Mouse (Mus musculus) midbrain, embryonic 12.5 days (tissue): Measurements from ENCODE around the gene Ctsf. TPM values are rescaled to one million over a fixed set of nuclear protein-coding genes. Genes with fewer than 3 reads are reported as not detected.
A peak's percentile ranks its signal among the peaks of the same experiment; 100 is the strongest.

Experiments used
- ATAC-seq: fragments of 200-750 bp; cut with Nextera tagmentation; 2 replicates; pipeline ENCODE4 v1.8.0; 2017; ENCODE audit warnings: low read depth, moderate TSS enrichment, moderate library complexity; ENCODE audit not compliant: low FRiP score
- H3K27ac ChIP-seq: fragments of 300-500 bp; sonication (generic); replicated peaks from 2 replicates; pipeline ENCODE4 v1.5.1; 2016; ENCODE audit warnings: mild to moderate bottlenecking
- H3K27me3 ChIP-seq: fragments of 300-500 bp; sonication (generic); 2 replicates; pipeline ENCODE4 v1.6.1; 2016; ENCODE audit warnings: mild to moderate bottlenecking
- H3K36me3 ChIP-seq: fragments of 300-500 bp; sonication (generic); 2 replicates; pipeline ENCODE4 v1.6.1; 2016
- H3K4me1 ChIP-seq: fragments of 300-500 bp; sonication (generic); 2 replicates; pipeline ENCODE4 v1.6.1; 2016
- H3K4me2 ChIP-seq: fragments of 300-500 bp; sonication (generic); replicated peaks from 2 replicates; pipeline ENCODE4 v1.6.1; 2016; ENCODE audit warnings: mild to moderate bottlenecking, moderate library complexity
- H3K4me3 ChIP-seq: fragments of 300-500 bp; sonication (generic); 2 replicates; pipeline ENCODE4 v1.5.1; 2016; ENCODE audit warnings: mild to moderate bottlenecking
- H3K9ac ChIP-seq: fragments of 300-500 bp; sonication (generic); replicated peaks from 2 replicates; pipeline ENCODE4 v1.6.1; 2016; ENCODE audit warnings: mild to moderate bottlenecking, moderate library complexity
- H3K9me3 ChIP-seq: fragments of 300-500 bp; sonication (generic); 2 replicates; pipeline ENCODE4 v1.6.1; 2016; ENCODE audit warnings: mild to moderate bottlenecking
- WGBS: fragments of 180-500 bp; shearing (Covaris S2); methylation state at CpG from one replicate; pipeline ENCODE4 v1.1.7; 2016; 5-methylcytosine and 5-hydroxymethylcytosine counted together
- polyA plus RNA-seq: library from polyadenylated mRNA; unstranded; fragments of >200 nt; fragmentation: Nextera tagmentation; extraction: Ambion mirVana; gene quantifications from 2 replicates; pipeline ENCODE4 v1.2.1, GENCODE M21; 2016

Ctsf gene
- polyA plus RNA-seq, 1 experiment from 2014 or later, result 51.7 TPM

DNA sequence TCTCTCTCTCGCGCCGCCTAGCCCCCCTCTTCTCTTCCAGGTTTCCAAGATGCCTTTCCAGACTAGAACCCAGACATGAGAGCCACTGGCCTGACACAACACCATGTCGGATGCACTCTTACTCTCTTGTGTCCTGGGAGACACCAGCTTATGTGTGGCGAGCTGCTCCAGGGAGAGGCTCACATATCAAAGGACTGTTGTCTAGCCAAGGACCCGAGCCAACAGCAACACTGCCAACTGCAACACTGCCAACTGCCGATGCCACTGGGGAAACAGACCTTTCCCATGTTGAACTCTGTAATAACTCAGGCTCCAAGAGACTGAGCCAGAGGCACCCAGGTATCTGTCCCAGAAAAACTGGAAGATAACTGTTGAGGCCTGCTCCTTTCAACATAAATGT, 25.8 kb upstream of the Ctsf start:
- Histone ChIP-seq H3K27me3 (no peaks in the 10 kb centered on the region), H3K27ac (no peak overlapping the region), H3K36me3 (peaks cover 24% of the 10 kb centered on the region), H3K4me1 (peaks cover 8% of the 10 kb centered on the region), H3K9ac (no peak overlapping the region), H3K4me2 (no peak overlapping the region), H3K4me3 (no peak overlapping the region), H3K9me3 (no peaks in the 10 kb centered on the region)
- no peak for ATAC-seq
- 72% methylated on average over 7 of the region's 7 CpGs for WGBS

DNA sequence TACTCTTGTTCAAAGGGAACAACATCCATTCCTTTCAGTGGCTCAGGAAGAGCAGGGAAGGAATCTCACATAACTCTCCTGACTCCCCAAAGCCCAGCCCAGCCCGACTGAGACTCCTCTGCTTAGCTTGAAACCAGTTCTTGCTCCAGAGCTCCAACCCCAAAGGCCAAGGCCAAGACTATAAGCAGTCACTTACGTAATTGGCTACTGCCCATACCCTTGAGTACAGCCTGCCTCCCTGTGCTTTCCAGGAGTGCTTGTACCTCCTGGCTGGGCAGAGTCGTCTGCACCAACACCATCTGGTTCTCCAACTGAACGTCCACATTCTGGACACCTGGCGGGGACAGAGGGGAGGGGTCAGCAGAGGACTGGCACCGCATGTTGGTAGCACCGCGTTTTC, 21.0 kb upstream of the Ctsf start:
- Histone ChIP-seq H3K9ac (no peak overlapping the region), H3K27ac (no peak overlapping the region), H3K4me1 (peaks cover 21% of the 10 kb centered on the region), H3K36me3 (peaks cover 9% of the 10 kb centered on the region; the same call in 1 of the 2 replicates), H3K4me3 (no peak overlapping the region), H3K27me3 (no peaks in the 10 kb centered on the region), H3K9me3 (no peaks in the 10 kb centered on the region), H3K4me2 (no peak overlapping the region)
- WGBS, result 88% methylated on average over 8 of the region's 8 CpGs
- ATAC-seq, result no peak

DNA sequence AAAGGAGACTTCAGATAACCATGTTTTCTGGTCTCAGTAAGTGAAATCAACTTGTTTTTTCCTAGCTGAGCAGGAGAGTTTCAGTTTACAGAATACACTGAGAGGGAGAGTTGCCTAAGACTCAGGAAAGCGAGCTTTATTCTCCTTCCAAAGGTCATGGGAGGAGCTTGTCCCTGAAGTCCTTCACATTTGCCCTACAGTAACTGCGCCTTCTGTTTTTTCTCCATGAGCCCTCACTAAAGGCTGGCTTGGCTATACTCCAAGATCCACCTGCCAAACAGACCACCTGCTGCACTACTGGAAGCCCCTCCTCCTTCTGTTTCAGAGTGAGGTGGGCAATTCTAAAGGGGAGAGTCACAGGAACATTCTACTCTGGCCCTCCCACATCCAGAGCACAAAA, 18.8 kb upstream of the Ctsf start:
- Histone ChIP-seq H3K27ac (no peak overlapping the region), H3K9ac (no peak overlapping the region), H3K4me3 (no peak overlapping the region), H3K36me3 (peaks cover 9% of the 10 kb centered on the region; the same call in 1 of the 2 replicates), H3K4me2 (no peak overlapping the region), H3K9me3 (no peaks in the 10 kb centered on the region), H3K4me1 (peaks cover 27% of the 10 kb centered on the region), H3K27me3 (peaks cover 17% of the 10 kb centered on the region)
- 87% methylated on average over 2 of the region's 2 CpGs for WGBS
- ATAC-seq, result no peak

DNA sequence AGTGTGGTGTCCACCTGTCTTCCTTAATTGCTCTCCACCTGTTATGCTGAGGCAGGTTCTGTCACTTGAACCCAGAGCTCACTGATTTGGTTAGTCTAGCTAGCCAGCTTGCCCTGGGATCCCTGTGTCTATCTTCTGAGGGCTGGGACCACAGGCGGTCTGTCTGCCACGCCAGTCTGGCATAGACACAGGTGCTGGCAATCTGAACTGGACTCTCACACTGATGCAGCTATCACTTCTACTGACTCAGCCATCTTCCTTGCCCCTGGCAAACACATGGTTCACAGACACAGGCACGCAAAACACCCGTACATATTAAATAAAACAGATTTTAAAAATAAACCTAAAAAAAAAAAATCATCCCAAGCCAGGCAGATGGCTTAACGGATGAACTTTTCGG, 17.9 kb upstream of the Ctsf start:
- WGBS, result 91% methylated on average over 6 of the region's 6 CpGs
- Histone ChIP-seq H3K36me3 (peaks cover 9% of the 10 kb centered on the region; the same call in 1 of the 2 replicates), H3K9me3 (no peaks in the 10 kb centered on the region), H3K4me2 (no peak overlapping the region), H3K27me3 (peaks cover 27% of the 10 kb centered on the region), H3K9ac (no peak overlapping the region), H3K27ac (no peak overlapping the region), H3K4me1 (peaks cover 26% of the 10 kb centered on the region), H3K4me3 (no peak overlapping the region)
- no peak for ATAC-seq

DNA sequence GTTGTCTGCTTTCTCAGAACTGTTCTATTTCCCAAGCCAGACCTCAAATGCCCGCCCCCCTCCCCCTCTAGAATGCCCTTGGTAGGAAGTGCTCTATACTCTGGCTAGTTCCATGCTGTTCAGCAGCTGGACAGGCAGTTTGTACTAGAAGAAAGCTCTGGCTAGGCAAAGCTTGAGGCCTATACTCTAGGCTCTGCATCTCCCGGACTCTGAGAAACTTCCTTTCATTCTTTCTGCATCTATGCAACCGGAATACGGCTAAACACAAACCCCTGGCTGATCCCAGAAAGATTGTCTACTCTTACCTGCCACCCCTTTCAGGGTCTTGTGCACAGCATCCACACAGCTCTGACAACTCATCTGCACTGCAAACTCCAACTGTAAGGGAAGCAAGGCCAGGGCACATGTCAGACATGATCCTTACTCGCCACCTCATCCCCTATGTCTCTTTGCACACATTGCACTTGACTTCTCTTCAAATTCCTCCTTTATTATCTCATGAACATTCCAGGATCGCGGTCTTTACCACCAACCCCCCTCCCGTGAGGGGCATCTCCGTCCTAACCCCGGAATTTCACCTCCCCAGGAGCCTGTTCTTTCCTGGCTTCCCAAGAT, 16.3 kb upstream of the Ctsf start:
- Histone ChIP-seq H3K9me3 (no peaks in the 10 kb centered on the region), H3K9ac (peak overlapping the region; percentile 73), H3K27ac (no peak overlapping the region; the same call in 1 of the 2 replicates), H3K36me3 (no peaks in the 10 kb centered on the region), H3K4me3 (peak overlapping the region; percentile 62), H3K27me3 (peaks cover 31% of the 10 kb centered on the region), H3K4me2 (peak overlapping the region; percentile 97), H3K4me1 (peaks cover 19% of the 10 kb centered on the region)
- peak; percentile 39; the same call in 1 of the 2 replicates for ATAC-seq
- 34% methylated on average over 10 of the region's 10 CpGs for WGBS

GRCm38 (mm10) chr19:4839149-4839548, 15.8 kb upstream of the Ctsf start, which contains the start of the genes Ccs and Ccdc87:
Ccs (minus strand) TSS chr19:4839332.
Ccdc87 (plus strand) TSS chr19:4839366.
- Histone ChIP-seq H3K27ac (no peak within 1 kb of the TSS; the same call in 1 of the 2 replicates), H3K36me3 (no peaks in the 10 kb centered on the region), H3K9me3 (no peaks in the 10 kb centered on the region), H3K27me3 (peaks cover 31% of the 10 kb centered on the region), H3K4me3 (peak within 1 kb of the TSS; percentile 62), H3K4me2 (peak within 1 kb of the TSS; percentile 97), H3K9ac (peak within 1 kb of the TSS; percentile 73), H3K4me1 (peaks cover 19% of the 10 kb centered on the region)
- ATAC-seq, result peak; percentile 97
- WGBS, result under 1% methylated on average over 25 of the region's 25 CpGs

DNA sequence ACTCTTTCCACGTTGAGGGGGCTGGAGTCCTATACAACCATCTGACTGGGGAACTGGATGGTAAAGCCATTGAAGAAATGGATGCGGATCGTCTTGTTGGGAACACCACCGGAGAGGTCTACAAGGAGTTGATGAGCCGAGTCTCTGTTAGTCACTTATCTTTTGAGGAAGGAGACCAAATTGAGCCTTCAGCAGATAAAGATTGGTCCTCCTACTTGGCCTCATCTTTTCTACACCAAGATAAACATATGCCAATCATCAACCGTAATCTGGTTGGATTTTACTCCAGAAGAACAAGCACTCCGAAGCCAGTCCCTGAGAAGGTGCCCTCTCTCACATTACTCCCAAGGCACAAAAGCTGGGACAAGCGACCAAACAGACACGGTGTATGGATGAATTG, 14.1 kb upstream of the Ctsf start:
- H3K4me1 ChIP-seq, result peaks cover 19% of the 10 kb centered on the region
- no peak for ATAC-seq
- H3K9ac ChIP-seq, result no peak overlapping the region
- no peaks in the 10 kb centered on the region for H3K9me3 ChIP-seq
- WGBS, result 84% methylated on average over 9 of the region's 9 CpGs
- no peak overlapping the region for H3K4me3 ChIP-seq
- H3K36me3 ChIP-seq, result no peaks in the 10 kb centered on the region
- no peak overlapping the region for H3K27ac ChIP-seq
- H3K4me2 ChIP-seq, result no peak overlapping the region
- peaks cover 31% of the 10 kb centered on the region for H3K27me3 ChIP-seq

- Histone ChIP-seq H3K9ac (no peak overlapping the region), H3K4me2 (no peak overlapping the region), H3K4me1 (peaks cover 19% of the 10 kb centered on the region), H3K9me3 (no peaks in the 10 kb centered on the region), H3K27me3 (peaks cover 31% of the 10 kb centered on the region), H3K4me3 (no peak overlapping the region), H3K27ac (no peak overlapping the region), H3K36me3 (no peaks in the 10 kb centered on the region)
- WGBS, result 72% methylated on average over 2 of the region's 2 CpGs
- ATAC-seq, result no peak
These were observed 12.3 kb upstream of the Ctsf start for GRCm38 (mm10) chr19:4842611-4843010.

DNA sequence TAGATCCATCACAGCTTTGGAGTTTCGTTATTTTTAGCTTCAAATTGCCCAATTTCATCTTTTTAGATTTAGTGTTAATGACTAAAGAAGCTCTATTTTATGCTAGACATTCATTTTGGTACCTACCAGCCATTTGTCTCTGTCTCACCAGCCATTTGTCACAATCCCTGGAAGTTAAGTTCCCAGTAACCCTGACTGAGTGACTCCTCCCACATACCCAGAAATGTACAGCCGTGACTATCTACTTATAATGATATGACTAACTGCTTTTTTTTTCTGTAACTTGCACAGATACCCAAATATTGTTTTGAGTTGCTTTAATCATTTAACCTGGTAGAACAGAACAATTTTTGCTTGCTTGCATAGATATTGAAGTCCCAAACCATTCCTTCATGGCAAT, 9.1 kb upstream of the Ctsf start:
- Histone ChIP-seq H3K27ac (no peak overlapping the region), H3K36me3 (no peaks in the 10 kb centered on the region), H3K9me3 (no peaks in the 10 kb centered on the region), H3K27me3 (peaks cover 22% of the 10 kb centered on the region), H3K4me3 (no peak overlapping the region), H3K4me1 (no peaks in the 10 kb centered on the region), H3K9ac (no peak overlapping the region), H3K4me2 (no peak overlapping the region)
- ATAC-seq, result no peak
- 77% methylated on average over 2 of the region's 2 CpGs for WGBS

GRCm38 (mm10) chr19:4847490-4847889, 7.4 kb upstream of the Ctsf start:
- H3K4me1 ChIP-seq, result no peaks in the 10 kb centered on the region
- no peaks in the 10 kb centered on the region for H3K9me3 ChIP-seq
- WGBS, result 42% methylated on average over 7 of the region's 7 CpGs
- no peak overlapping the region for H3K9ac ChIP-seq
- no peak overlapping the region for H3K4me2 ChIP-seq
- peaks cover 7% of the 10 kb centered on the region; the same call in 1 of the 2 replicates for H3K27me3 ChIP-seq
- H3K36me3 ChIP-seq, result no peaks in the 10 kb centered on the region
- H3K27ac ChIP-seq, result no peak overlapping the region
- no peak overlapping the region for H3K4me3 ChIP-seq
- no peak for ATAC-seq

GRCm38 (mm10) chr19:4849800-4850199, 5.1 kb upstream of the Ctsf start:
- no peak overlapping the region for H3K4me2 ChIP-seq
- peaks cover 6% of the 10 kb centered on the region; the same call in 1 of the 2 replicates for H3K27me3 ChIP-seq
- no peak for ATAC-seq
- no peak overlapping the region for H3K9ac ChIP-seq
- no peak overlapping the region for H3K27ac ChIP-seq
- WGBS, result 57% methylated on average over 4 of the region's 4 CpGs
- no peaks in the 10 kb centered on the region for H3K36me3 ChIP-seq
- peaks cover 5% of the 10 kb centered on the region; the same call in 1 of the 2 replicates for H3K4me1 ChIP-seq
- no peaks in the 10 kb centered on the region for H3K9me3 ChIP-seq
- H3K4me3 ChIP-seq, result no peak overlapping the region

DNA sequence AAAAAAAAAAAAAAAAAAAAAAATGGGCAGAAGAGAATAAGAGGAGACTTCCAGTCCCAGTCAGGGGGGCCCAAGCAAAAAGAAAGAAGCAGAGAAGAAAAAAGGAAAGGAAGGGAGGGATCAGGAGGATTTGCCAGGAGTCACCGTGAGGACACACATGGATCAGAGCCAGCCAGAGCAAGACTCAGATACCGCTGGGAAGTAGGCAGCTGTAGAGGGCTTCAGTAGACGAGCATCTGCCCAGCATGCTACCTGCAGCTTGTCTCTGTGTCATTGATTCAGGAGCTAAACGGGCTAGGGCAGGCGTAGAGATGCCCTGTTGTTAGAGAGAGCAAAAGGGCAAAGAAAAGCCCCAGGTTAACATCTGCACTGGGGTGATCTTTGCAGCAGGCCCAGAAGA, 4.6 kb upstream of the Ctsf start:
- no peaks in the 10 kb centered on the region for H3K9me3 ChIP-seq
- H3K36me3 ChIP-seq, result no peaks in the 10 kb centered on the region
- 33% methylated on average over 5 of the region's 5 CpGs for WGBS
- peaks cover 6% of the 10 kb centered on the region; the same call in 1 of the 2 replicates for H3K27me3 ChIP-seq
- H3K4me3 ChIP-seq, result no peak overlapping the region
- no peak overlapping the region for H3K9ac ChIP-seq
- no peak overlapping the region for H3K27ac ChIP-seq
- peaks cover 6% of the 10 kb centered on the region for H3K4me1 ChIP-seq
- no peak for ATAC-seq
- no peak overlapping the region for H3K4me2 ChIP-seq
